Mouse (Mus musculus) brain, embryonic 14.5 days (tissue): Measurements from ENCODE around the gene Slc35b2.
A peak's percentile ranks its signal among the peaks of the same experiment; 100 is the strongest.

ENCODE experiments used
- CTCF ChIP-seq: fragments of 200-500 bp; IDR thresholded peaks from 2 replicates; pipeline ENCODE4 v1.5.1; 2012; ENCODE audit warnings: inconsistent platforms, mild to moderate bottlenecking, moderate library complexity, borderline replicate concordance; ENCODE audit not compliant: insufficient read depth, insufficient read length; ENCODE audit errors: extremely low read depth
- POLR2A ChIP-seq: fragments of 200-500 bp; IDR thresholded peaks from 2 replicates; pipeline ENCODE4 v1.6.1; 2012; ENCODE audit warnings: mild to moderate bottlenecking, inconsistent platforms, borderline replicate concordance; ENCODE audit not compliant: poor library complexity, insufficient read depth, insufficient read length, severe bottlenecking; ENCODE audit errors: extremely low read depth

- TF ChIP-seq POLR2A (no peak), CTCF (peak; percentile 19; the same call in 1 of the 2 replicates)
These were observed 19.2 kb downstream of the Slc35b2 start for GRCm38 (mm10) chr17:45582715-45583355.
